Mouse (Mus musculus) limb, embryonic 12.5 days (tissue): ENCODE measurements around the gene Basp1. TPM values are rescaled to one million over a fixed set of nuclear protein-coding genes. Genes with fewer than 3 reads are reported as not detected.

ENCODE experiments used
- ATAC-seq: fragments of 200-750 bp; cut with Nextera tagmentation; 2 replicates; pipeline ENCODE4 v1.8.0; 2017; ENCODE audit warnings: low read depth, moderate TSS enrichment; ENCODE audit not compliant: insufficient number of reproducible peaks, insufficient read depth, low FRiP score, low TSS enrichment
- H3K27ac ChIP-seq: fragments of 300-500 bp; sonication (generic); 2 replicates; pipeline ENCODE4 v1.5.1; 2016; ENCODE audit warnings: mild to moderate bottlenecking, moderate library complexity
- H3K27me3 ChIP-seq: fragments of 300-500 bp; sonication (generic); 2 replicates; pipeline ENCODE4 v1.6.1; 2016; ENCODE audit warnings: mild to moderate bottlenecking, moderate library complexity
- H3K36me3 ChIP-seq: fragments of 300-500 bp; sonication (generic); 2 replicates; pipeline ENCODE4 v1.6.1; 2016; ENCODE audit warnings: mild to moderate bottlenecking, moderate library complexity
- H3K4me1 ChIP-seq: fragments of 300-500 bp; sonication (generic); replicated peaks from 2 replicates; pipeline ENCODE4 v1.6.1; 2016
- H3K4me2 ChIP-seq: fragments of 300-500 bp; sonication (generic); 2 replicates; pipeline ENCODE4 v1.6.1; 2016; ENCODE audit warnings: mild to moderate bottlenecking, moderate library complexity
- H3K4me3 ChIP-seq: fragments of 300-500 bp; sonication (generic); replicated peaks from 2 replicates; pipeline ENCODE4 v1.5.1; 2016; ENCODE audit warnings: mild to moderate bottlenecking
- H3K9ac ChIP-seq: fragments of 300-500 bp; sonication (generic); replicated peaks from 2 replicates; pipeline ENCODE4 v1.6.1; 2016; ENCODE audit warnings: mild to moderate bottlenecking, moderate library complexity
- H3K9me3 ChIP-seq: fragments of 300-500 bp; sonication (generic); 2 replicates; pipeline ENCODE4 v1.6.1; 2016; ENCODE audit warnings: mild to moderate bottlenecking, moderate library complexity
- WGBS: fragments of 180-500 bp; shearing (Covaris S2); methylation state at CpG from one replicate; pipeline ENCODE4 v1.1.7; 2016; 5-methylcytosine and 5-hydroxymethylcytosine counted together
- polyA plus RNA-seq: library from polyadenylated mRNA; unstranded; fragments of >200 nt; fragmentation: Nextera tagmentation; extraction: Ambion mirVana; gene quantifications from 2 replicates; pipeline ENCODE4 v1.2.1, GENCODE M21; 2016

The Basp1 gene
- polyA plus RNA-seq, 1 experiment from 2014 or later: 113 TPM

GRCm38 (mm10) chr15:25416367-25416766, 2.8 kb upstream of the Basp1 start:
- Histone ChIP-seq H3K4me2 (no peak overlapping the region), H3K36me3 (no peaks in the 10 kb centered on the region), H3K4me3 (no peak overlapping the region), H3K27ac (no peak overlapping the region), H3K27me3 (0 out of 2 replicates have a peak, but pooled peaks cover 6% of the 10 kb centered on the region), H3K9me3 (no peaks in the 10 kb centered on the region), H3K4me1 (no peaks in the 10 kb centered on the region; the same call in 1 of the 2 replicates), H3K9ac (no peak overlapping the region)
- WGBS: 58% methylated on average over 6 of the region's 6 CpGs
- no peak for ATAC-seq

GRCm38 (mm10) chr15:25415958-25416357, 2.4 kb upstream of the Basp1 start:
- 74% methylated on average over 4 of the region's 4 CpGs for WGBS
- no peak for ATAC-seq

GRCm38 (mm10) chr15:25414747-25415119, 1.2 kb upstream of the Basp1 start:
- no peaks in the 10 kb centered on the region for H3K9me3 ChIP-seq
- peak overlapping the region; percentile 96 for H3K4me3 ChIP-seq
- under 1% methylated on average over 14 of the region's 14 CpGs for WGBS
- H3K4me2 ChIP-seq: peak overlapping the region; percentile 81
- H3K4me1 ChIP-seq: no peaks in the 10 kb centered on the region; the same call in 1 of the 2 replicates
- peak; percentile 24 for ATAC-seq
- no peaks in the 10 kb centered on the region for H3K36me3 ChIP-seq
- 0 out of 2 replicates have a peak, but pooled peaks cover 6% of the 10 kb centered on the region for H3K27me3 ChIP-seq
- H3K9ac ChIP-seq: peak overlapping the region; percentile 94
- peak overlapping the region; percentile 96 for H3K27ac ChIP-seq

More at GRCm38 (mm10) chr15:25415958-25416357, 2.4 kb upstream of the Basp1 start:
- no peaks in the 10 kb centered on the region for H3K9me3 ChIP-seq
- no peak overlapping the region for H3K4me2 ChIP-seq
- H3K27me3 ChIP-seq: 0 out of 2 replicates have a peak, but pooled peaks cover 6% of the 10 kb centered on the region
- H3K4me1 ChIP-seq: no peaks in the 10 kb centered on the region; the same call in 1 of the 2 replicates
- H3K36me3 ChIP-seq: no peaks in the 10 kb centered on the region
- no peak overlapping the region for H3K4me3 ChIP-seq
- no peak overlapping the region for H3K27ac ChIP-seq
- H3K9ac ChIP-seq: no peak overlapping the region

- Histone ChIP-seq H3K4me2 (peak overlapping the region; percentile 81), H3K4me3 (peak overlapping the region; percentile 96), H3K27me3 (0 out of 2 replicates have a peak, but pooled peaks cover 6% of the 10 kb centered on the region), H3K4me1 (no peaks in the 10 kb centered on the region; the same call in 1 of the 2 replicates), H3K36me3 (no peaks in the 10 kb centered on the region), H3K27ac (peak overlapping the region; percentile 96), H3K9ac (peak overlapping the region; percentile 94), H3K9me3 (no peaks in the 10 kb centered on the region)
- ATAC-seq: peak; percentile 40
- under 1% methylated on average over 36 of the region's 36 CpGs for WGBS
Observed at GRCm38 (mm10) chr15:25414011-25414746, 615 bp upstream of the Basp1 start.

GRCm38 (mm10) chr15:25412761-25413261, 753 bp downstream of the Basp1 start:
- Histone ChIP-seq H3K4me2 (peak overlapping the region; percentile 81), H3K4me1 (no peaks in the 10 kb centered on the region; the same call in 1 of the 2 replicates), H3K36me3 (no peaks in the 10 kb centered on the region), H3K9ac (peak overlapping the region; percentile 94), H3K27ac (peak overlapping the region; percentile 96), H3K4me3 (peak overlapping the region; percentile 96), H3K9me3 (no peaks in the 10 kb centered on the region), H3K27me3 (no peaks in the 10 kb centered on the region)
- peak; percentile 41 for ATAC-seq
- WGBS: under 1% methylated on average over 33 of the region's 35 CpGs

- Histone ChIP-seq H3K4me2 (peak overlapping the region; percentile 81), H3K36me3 (no peaks in the 10 kb centered on the region), H3K4me3 (peak overlapping the region; percentile 96), H3K9me3 (no peaks in the 10 kb centered on the region), H3K4me1 (no peaks in the 10 kb centered on the region; the same call in 1 of the 2 replicates), H3K9ac (peak overlapping the region; percentile 94), H3K27ac (peak overlapping the region; percentile 96), H3K27me3 (no peaks in the 10 kb centered on the region)
- WGBS: under 1% methylated on average over 25 of the region's 25 CpGs
- ATAC-seq: peak; percentile 64
Observed at GRCm38 (mm10) chr15:25412171-25412641, 1.4 kb downstream of the Basp1 start.

GRCm38 (mm10) chr15:25411461-25411860, 2.1 kb downstream of the Basp1 start:
- WGBS: 28% methylated on average over 7 of the region's 7 CpGs
- Histone ChIP-seq H3K9ac (peak overlapping the region; percentile 94), H3K4me3 (peak overlapping the region; percentile 96), H3K27me3 (no peaks in the 10 kb centered on the region), H3K9me3 (no peaks in the 10 kb centered on the region), H3K4me2 (peak overlapping the region; percentile 81), H3K4me1 (no peaks in the 10 kb centered on the region; the same call in 1 of the 2 replicates), H3K27ac (peak overlapping the region; percentile 96; the same call in 1 of the 2 replicates), H3K36me3 (no peaks in the 10 kb centered on the region)
- no peak for ATAC-seq

- H3K9me3 ChIP-seq: no peaks in the 10 kb centered on the region
- no peak overlapping the region for H3K4me2 ChIP-seq
- 86% methylated on average over 5 of the region's 5 CpGs for WGBS
- no peak overlapping the region for H3K9ac ChIP-seq
- no peak overlapping the region for H3K27ac ChIP-seq
- H3K27me3 ChIP-seq: no peaks in the 10 kb centered on the region
- no peak overlapping the region for H3K4me3 ChIP-seq
- peaks cover 40% of the 10 kb centered on the region for H3K36me3 ChIP-seq
- H3K4me1 ChIP-seq: peaks cover 7% of the 10 kb centered on the region
- ATAC-seq: no peak
Observed at GRCm38 (mm10) chr15:25405926-25406325, 7.6 kb downstream of the Basp1 start.

- H3K4me2 ChIP-seq: no peak overlapping the region
- H3K4me3 ChIP-seq: no peak overlapping the region
- peaks cover 7% of the 10 kb centered on the region; the same call in 1 of the 2 replicates for H3K4me1 ChIP-seq
- H3K27me3 ChIP-seq: no peaks in the 10 kb centered on the region
- no peak overlapping the region for H3K27ac ChIP-seq
- WGBS: 92% methylated on average over 7 of the region's 7 CpGs
- no peak overlapping the region for H3K9ac ChIP-seq
- H3K9me3 ChIP-seq: no peaks in the 10 kb centered on the region
- peaks cover 51% of the 10 kb centered on the region for H3K36me3 ChIP-seq
- no peak for ATAC-seq
Observed at GRCm38 (mm10) chr15:25403879-25404278, 9.7 kb downstream of the Basp1 start.

GRCm38 (mm10) chr15:25402001-25402400, 11.6 kb downstream of the Basp1 start:
- no peaks in the 10 kb centered on the region for H3K27me3 ChIP-seq
- ATAC-seq: no peak
- no peaks in the 10 kb centered on the region for H3K9me3 ChIP-seq
- H3K4me2 ChIP-seq: no peak overlapping the region
- 90% methylated on average over 3 of the region's 3 CpGs for WGBS
- peaks cover 51% of the 10 kb centered on the region for H3K36me3 ChIP-seq
- no peak overlapping the region for H3K9ac ChIP-seq
- H3K4me3 ChIP-seq: no peak overlapping the region
- peaks cover 7% of the 10 kb centered on the region; the same call in 1 of the 2 replicates for H3K4me1 ChIP-seq
- no peak overlapping the region for H3K27ac ChIP-seq

- H3K27me3 ChIP-seq: no peaks in the 10 kb centered on the region
- H3K4me1 ChIP-seq: peaks cover 13% of the 10 kb centered on the region; the same call in 1 of the 2 replicates
- no peak overlapping the region for H3K4me2 ChIP-seq
- H3K27ac ChIP-seq: no peak overlapping the region
- H3K9ac ChIP-seq: no peak overlapping the region
- no peak overlapping the region for H3K4me3 ChIP-seq
- no peaks in the 10 kb centered on the region for H3K9me3 ChIP-seq
- ATAC-seq: no peak
- 90% methylated on average over 8 of the region's 8 CpGs for WGBS
- peaks cover 50% of the 10 kb centered on the region for H3K36me3 ChIP-seq
Observed at GRCm38 (mm10) chr15:25400276-25400675, 13.3 kb downstream of the Basp1 start.
